Mouse (Mus musculus) small intestine, adult 2 months (tissue): ENCODE measurements at regions not wholly inside any gene's neighbourhood (a gene's known extent, or its start where the extent isn't known, plus 50 kb on each side); places are given as distances from the start of the nearest gene placed in this dataset.

Source experiments
- H3K27ac ChIP-seq: fragments of 200-500 bp; 2 replicates; pipeline ENCODE4 v1.5.1; 2012; ENCODE audit warnings: low read depth, low read length, control low read depth, inconsistent platforms; ENCODE audit not compliant: insufficient read depth
- H3K27me3 ChIP-seq: fragments of 200-500 bp; 2 replicates; pipeline ENCODE4 v1.6.1; 2012; ENCODE audit warnings: mild to moderate bottlenecking, moderate library complexity, low read length, inconsistent platforms; ENCODE audit not compliant: control insufficient read depth, insufficient read depth
- H3K36me3 ChIP-seq: fragments of 200-500 bp; 2 replicates; pipeline ENCODE4 v1.6.1; 2012; ENCODE audit warnings: mild to moderate bottlenecking, low read length, control low read depth, inconsistent platforms; ENCODE audit not compliant: control insufficient read depth, insufficient read depth
- H3K4me1 ChIP-seq: fragments of 200-500 bp; 2 replicates; pipeline ENCODE4 v1.6.1; 2012; ENCODE audit warnings: low read length, inconsistent platforms, mixed read lengths; ENCODE audit not compliant: control insufficient read depth, insufficient read depth, insufficient read length
- H3K4me3 ChIP-seq: fragments of 200-500 bp; 2 replicates; pipeline ENCODE4 v1.5.1; 2012; ENCODE audit warnings: low read depth, mild to moderate bottlenecking, control low read depth, inconsistent platforms, low read length, moderate library complexity
- CTCF ChIP-seq: fragments of 200-500 bp; IDR thresholded peaks from 2 replicates; pipeline ENCODE4 v1.5.1; 2012; ENCODE audit warnings: low read depth, mild to moderate bottlenecking, control low read depth, inconsistent platforms, low read length, moderate library complexity, mixed read lengths; ENCODE audit not compliant: insufficient replicate concordance, insufficient read length; ENCODE audit errors: extremely low read depth
- POLR2A ChIP-seq: fragments of 200-500 bp; IDR thresholded peaks from 2 replicates; pipeline ENCODE4 v1.6.1; 2012; ENCODE audit warnings: low read depth, mild to moderate bottlenecking, control low read depth, inconsistent platforms, low read length, moderate library complexity
- WGBS: fragments of 180-500 bp; shearing (Covaris S2); methylation state at CpG from one replicate; pipeline ENCODE4 v1.1.7; 2018; 5-methylcytosine and 5-hydroxymethylcytosine counted together

DNA sequence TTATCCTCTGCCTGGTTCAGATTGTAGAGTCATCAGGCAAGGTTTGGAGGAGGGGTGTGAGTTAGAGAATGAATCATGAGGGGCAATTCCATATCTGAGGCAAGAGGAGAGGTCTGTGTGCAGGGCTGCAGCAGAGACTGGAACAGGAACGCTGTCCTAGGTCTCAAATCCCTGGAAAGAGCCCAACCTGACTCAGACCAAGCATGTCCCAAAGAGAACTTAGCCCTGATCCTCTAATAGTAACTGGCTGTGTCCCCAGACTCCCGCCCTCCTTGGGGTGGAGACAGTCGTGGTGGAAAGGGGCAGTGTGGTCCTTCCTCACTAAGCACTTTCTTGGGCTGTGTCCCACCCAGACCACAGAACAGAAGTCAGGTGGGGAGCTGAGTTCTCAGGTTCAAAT is 87.2 kb upstream of the Hes1 start:
- Histone ChIP-seq H3K27me3 (no peaks in the 10 kb centered on the region), H3K36me3 (no peaks in the 10 kb centered on the region), H3K4me1 (peaks cover 42% of the 10 kb centered on the region), H3K27ac (no peak overlapping the region; the same call in 1 of the 2 replicates), H3K4me3 (no peak overlapping the region)
- WGBS, result 58% methylated on average over 3 of the region's 3 CpGs
- TF ChIP-seq POLR2A, result no peak
- no peak for TF ChIP-seq CTCF

DNA sequence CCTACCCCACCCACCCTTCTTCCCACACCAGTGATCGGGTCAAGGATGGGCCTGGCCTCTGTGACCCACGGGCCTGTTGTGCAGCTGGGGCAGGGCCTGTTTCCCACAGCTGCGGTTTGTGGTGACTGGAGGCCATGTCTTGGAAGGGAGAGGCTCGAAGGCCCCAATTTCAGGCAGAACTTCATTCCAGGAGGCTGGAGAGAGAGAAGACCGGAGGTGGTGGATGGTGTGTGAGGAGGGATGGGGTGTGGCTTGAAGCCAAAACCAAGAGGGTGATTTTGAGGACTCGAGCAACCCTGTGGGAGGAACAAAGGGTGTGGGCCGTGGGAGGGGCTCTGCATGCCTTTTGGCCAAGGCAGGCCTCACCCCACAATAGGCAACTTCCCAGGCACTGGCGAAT is 86.5 kb upstream of the Hes1 start:
- no peak overlapping the region for H3K4me3 ChIP-seq
- TF ChIP-seq CTCF, result no peak
- TF ChIP-seq POLR2A, result no peak
- peaks cover 41% of the 10 kb centered on the region for H3K4me1 ChIP-seq
- H3K27ac ChIP-seq, result peak overlapping the region; percentile 23; the same call in 1 of the 2 replicates
- H3K36me3 ChIP-seq, result no peaks in the 10 kb centered on the region
- WGBS, result 26% methylated on average over 8 of the region's 8 CpGs
- H3K27me3 ChIP-seq, result no peaks in the 10 kb centered on the region

DNA sequence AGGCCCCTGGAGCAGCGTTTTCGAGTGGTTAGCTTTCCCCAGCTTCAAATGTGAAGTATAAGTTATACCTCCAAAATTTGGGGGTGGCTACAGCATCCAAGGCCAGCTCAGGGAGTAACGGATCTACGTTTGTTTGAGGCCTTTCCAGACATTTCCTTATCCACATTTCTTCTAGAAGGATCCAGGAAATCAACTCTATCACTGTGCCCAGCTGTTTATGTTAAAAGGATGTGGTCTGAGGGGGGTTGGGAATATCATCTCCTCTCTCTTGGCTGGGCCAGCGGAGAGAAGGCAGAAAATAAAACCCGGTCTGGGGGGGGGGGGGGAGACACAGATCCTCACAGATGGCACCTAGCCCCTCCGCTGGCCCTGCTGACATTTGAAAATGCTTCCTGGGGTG is 85.1 kb upstream of the Hes1 start:
- 80% methylated on average over 7 of the region's 7 CpGs for WGBS
- TF ChIP-seq CTCF, result no peak
- TF ChIP-seq POLR2A, result no peak
- no peak overlapping the region for H3K4me3 ChIP-seq

DNA sequence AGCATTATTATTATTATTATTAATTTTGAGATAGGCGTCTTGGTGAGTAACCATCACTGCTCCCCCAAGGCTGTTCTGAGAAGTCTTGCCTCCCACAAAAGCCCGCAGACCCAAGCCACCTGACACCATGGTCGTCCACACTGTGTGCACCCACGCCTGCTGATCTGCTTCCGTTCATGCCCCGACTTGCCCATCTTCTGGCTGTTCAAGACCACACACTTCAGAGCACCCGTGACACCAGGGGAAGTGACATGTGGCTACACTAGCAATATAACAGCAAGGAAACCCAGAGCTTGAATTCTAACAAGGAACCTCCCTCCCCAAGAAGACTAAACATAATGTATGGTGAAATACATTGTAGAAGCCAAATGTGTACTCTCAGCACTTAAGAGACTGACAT is 82.6 kb upstream of the Hes1 start:
- H3K36me3 ChIP-seq, result no peaks in the 10 kb centered on the region
- H3K27me3 ChIP-seq, result no peaks in the 10 kb centered on the region
- peaks cover 23% of the 10 kb centered on the region for H3K4me1 ChIP-seq
- 92% methylated on average over 7 of the region's 7 CpGs for WGBS
- H3K27ac ChIP-seq, result no peak overlapping the region
- no peak overlapping the region for H3K4me3 ChIP-seq
- TF ChIP-seq CTCF (no peak), POLR2A (no peak)

More for the DNA sequence above, 85.1 kb upstream of the Hes1 start:
- Histone ChIP-seq H3K4me1 (peaks cover 31% of the 10 kb centered on the region), H3K27ac (no peak overlapping the region), H3K27me3 (no peaks in the 10 kb centered on the region), H3K36me3 (no peaks in the 10 kb centered on the region)

DNA sequence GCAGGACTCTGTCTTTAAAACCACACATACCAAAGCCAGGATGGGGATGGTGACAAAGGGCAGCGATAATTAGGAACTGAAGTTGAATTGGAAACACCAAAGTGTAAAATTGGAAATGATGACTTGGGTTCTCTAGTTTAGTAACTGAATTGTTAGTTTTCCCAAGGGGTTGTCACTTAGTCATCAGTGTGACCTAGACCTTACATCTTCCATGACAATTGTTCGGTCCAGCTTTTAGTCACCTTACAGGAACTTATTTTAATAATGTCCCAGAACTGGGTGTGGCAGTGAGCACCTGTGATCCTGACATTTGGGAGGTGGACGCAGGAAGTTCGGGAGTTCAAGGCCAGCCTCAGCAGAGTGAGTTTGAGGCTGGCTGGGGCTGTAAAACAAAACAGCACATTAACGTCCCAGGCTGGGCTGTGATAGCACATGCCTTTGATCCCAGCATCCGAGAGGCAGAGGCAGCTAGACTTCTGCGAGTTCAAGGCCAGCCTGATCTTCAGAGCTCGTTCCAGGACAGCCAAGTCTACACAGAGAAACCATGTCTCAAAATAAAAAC is 81.9 kb upstream of the Hes1 start:
- Histone ChIP-seq H3K27me3 (no peaks in the 10 kb centered on the region), H3K27ac (no peak overlapping the region), H3K36me3 (no peaks in the 10 kb centered on the region), H3K4me1 (peaks cover 18% of the 10 kb centered on the region), H3K4me3 (no peak overlapping the region)
- TF ChIP-seq POLR2A, result no peak
- no peak for TF ChIP-seq CTCF
- 77% methylated on average over 8 of the region's 8 CpGs for WGBS

DNA sequence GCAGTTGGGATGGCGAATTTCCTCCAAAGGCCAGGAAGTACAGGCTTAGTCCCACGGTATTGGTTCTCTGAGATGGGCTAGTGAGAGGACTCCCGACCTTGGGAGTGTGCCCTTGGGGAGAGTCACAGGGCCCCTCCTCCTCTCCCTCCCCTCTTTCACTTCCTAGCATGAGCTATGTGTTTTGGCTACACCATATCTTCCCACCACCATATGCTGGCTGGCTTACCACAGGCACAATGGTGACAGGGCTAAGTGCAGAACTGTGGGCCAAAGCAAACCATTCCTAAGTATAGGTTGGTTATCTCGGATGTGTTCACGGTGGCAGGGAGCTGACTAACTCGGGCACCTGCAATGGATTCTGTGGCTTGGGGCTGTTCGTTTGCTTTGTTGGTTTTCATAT is 81.0 kb upstream of the Hes1 start:
- no peak overlapping the region for H3K27ac ChIP-seq
- no peak overlapping the region for H3K4me3 ChIP-seq
- no peaks in the 10 kb centered on the region for H3K27me3 ChIP-seq
- no peaks in the 10 kb centered on the region for H3K36me3 ChIP-seq
- peaks cover 17% of the 10 kb centered on the region for H3K4me1 ChIP-seq
- 81% methylated on average over 7 of the region's 7 CpGs for WGBS
- no peak for TF ChIP-seq CTCF
- TF ChIP-seq POLR2A, result no peak

DNA sequence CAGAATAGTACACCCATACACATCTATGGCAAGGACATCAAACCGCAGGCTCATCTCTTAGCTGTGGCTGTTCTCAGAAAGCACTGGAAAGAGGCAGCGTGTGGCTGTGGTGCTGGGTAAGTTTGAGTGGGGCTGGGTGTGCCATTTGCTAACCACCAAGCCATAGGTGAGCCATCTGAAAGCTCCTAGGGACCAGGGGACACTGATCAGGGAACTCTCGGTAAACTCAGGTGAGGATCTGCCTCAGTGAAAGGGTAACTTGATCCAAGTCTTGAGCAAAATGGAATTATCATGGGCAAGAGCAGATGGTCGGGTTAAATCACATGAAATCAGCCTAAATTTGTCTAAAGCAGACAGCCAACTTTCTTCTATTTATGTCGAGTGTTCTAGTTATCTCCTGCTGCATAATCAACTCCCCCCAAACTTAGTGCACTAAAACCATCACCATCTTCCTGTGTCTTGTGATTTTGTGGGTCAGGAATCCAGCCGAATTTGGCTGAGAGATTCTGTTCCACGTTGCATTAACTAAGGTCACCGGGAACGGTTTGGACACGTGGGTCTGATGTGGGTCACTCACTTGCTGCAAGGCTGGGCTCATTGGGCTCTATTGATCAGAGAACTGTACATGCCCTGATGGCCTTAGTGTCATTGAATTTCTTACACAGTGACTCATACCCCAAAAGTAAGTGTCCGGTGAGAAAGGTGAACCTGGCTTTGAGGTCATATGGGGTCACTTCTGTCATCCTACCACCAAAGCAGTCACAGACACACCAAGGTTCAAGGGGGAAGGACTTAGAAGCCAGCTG is 78.9 kb upstream of the Hes1 start:
- TF ChIP-seq POLR2A (no peak), CTCF (no peak)
- H3K27ac ChIP-seq, result no peak overlapping the region
- WGBS, result 92% methylated on average over 11 of the region's 11 CpGs

More for the DNA sequence above, 78.9 kb upstream of the Hes1 start:
- H3K4me3 ChIP-seq, result no peak overlapping the region
- no peaks in the 10 kb centered on the region for H3K36me3 ChIP-seq
- H3K4me1 ChIP-seq, result peaks cover 18% of the 10 kb centered on the region
- no peaks in the 10 kb centered on the region for H3K27me3 ChIP-seq
